Mouse (Mus musculus): ENCODE results near the gene Slc22a27. TPM values are rescaled to one million over a fixed set of nuclear protein-coding genes. Genes with fewer than 3 reads are reported as not detected.

The Slc22a27 gene
- polyA plus RNA-seq (2021; fragmentation: Nextera tagmentation): not detected in 2 replicates
- long read RNA-seq, experiment 1: 0 reads
- long read RNA-seq, experiment 2: 0 reads

DNA sequence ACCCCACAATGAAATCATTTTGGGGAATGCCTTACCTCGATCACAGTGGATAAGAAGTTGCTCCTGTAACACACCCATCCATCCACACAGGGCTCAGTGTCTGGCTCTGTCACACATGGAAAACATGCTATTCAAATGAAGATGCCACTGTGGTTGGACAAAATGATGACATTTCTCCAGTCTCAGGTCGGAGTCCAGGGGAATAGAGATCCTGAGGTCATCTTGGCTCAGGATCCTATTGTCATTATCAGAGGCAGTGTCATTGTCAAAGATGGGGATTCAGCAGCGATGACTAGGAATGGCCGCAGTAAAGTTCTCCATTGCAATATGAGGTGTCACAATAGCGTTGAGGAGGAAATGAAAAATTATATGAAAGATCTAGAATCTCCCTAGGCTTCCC is at the start of gene Slc22a27:
Gene Slc22a27 (minus strand): TSS at position 101 of the 400 bp plus-strand sequence.

Small RNA genes within 50 kb of the gene (microRNA-seq; reads per million reads assigned to microRNA genes)
- not detected for gene Gm24951

Other genes starting within 250 kb of the Slc22a27 start
- not detected in 2 replicates for gene Slc22a26, start 163.4 kb downstream of the Slc22a27 start, polyA plus RNA-seq (2021; fragmentation: Nextera tagmentation)
- gene Slc22a28, start 166.0 kb upstream of the Slc22a27 start, polyA plus RNA-seq (2021; fragmentation: Nextera tagmentation): not detected in 2 replicates

Data from layer of hippocampus, adult 6 months (tissue).